Mouse (Mus musculus): Measurements from ENCODE around the gene Hyal1.

Hyal1 gene

DNA sequence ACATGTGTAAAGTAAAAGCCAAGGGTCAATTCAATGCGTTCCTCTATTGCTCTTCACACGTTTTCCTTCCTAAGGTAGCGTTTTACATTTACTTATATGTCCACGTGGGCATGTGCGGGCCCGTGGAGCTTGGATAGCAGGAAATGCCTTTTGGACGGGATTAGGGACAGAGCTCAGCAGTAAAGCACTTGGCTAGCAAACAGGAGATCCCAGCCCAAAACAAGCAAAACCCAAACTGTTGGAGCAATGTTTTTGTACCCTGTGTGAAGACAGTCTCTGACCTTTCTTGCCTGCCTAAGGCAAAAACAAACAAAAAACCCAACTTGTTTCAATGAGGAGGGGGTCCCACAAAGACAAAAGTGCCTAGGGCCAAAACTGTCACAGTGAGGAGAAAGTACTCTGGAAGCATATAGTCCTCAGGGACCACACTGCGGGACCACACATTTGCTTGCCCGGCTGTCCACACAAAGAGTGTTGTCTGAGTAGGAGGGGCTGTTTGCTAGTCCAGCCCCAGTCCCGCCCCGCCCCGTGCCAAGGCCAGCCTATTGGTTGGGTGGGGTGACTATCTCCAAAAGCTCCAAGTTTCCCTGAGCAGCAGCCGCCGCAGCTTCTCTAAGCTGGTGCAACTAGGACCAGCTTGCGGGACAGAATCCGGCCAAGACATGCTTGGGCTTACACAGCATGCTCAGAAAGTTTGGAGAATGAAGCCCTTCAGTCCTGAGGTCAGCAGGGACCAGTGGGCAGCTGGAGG, at the start of gene Hyal1:
Hyal1 (plus strand) TSS at position 571 of the 751 bp plus-strand sequence.
- DNase-seq (ENCODE audit: low spot score in 2 of 2) = no peak

DNA sequence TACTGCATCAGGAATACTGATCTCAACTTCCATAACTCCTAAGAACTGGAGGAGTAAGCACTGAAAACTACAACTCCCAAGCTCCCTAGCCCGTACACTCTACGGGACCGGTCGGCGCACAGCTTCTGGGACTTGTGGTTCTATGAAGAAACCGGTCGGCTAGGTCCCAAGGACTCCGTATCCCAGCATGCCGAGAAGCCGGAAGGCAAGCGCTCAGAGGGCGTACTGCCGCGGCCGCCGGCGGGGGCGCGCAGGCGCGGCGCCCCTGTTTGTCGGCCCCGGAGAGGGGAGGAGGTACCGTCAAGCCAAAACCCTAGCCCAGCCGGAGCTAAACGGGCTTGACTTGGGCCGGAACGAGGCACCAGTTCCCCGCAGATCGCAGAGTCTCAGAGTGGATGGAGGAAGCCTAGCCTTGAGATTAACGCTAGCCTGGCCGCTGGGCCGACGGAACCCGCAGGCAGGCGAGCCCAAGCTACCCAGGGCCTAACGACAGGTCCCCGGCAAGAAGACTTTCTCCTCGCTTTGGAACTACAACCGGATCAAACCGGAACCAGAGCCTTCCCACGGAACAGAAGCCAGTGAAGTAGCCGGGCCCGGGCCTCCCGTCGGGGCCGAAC, 42.8 kb upstream of the Hyal1 start, which contains the start of gene Tmem115:
Tmem115 (plus strand) TSS at position 155 of the 617 bp plus-strand sequence.
- peak; percentile 94 to 96 for DNase-seq (ENCODE audit: low spot score in 2 of 2)

DNA sequence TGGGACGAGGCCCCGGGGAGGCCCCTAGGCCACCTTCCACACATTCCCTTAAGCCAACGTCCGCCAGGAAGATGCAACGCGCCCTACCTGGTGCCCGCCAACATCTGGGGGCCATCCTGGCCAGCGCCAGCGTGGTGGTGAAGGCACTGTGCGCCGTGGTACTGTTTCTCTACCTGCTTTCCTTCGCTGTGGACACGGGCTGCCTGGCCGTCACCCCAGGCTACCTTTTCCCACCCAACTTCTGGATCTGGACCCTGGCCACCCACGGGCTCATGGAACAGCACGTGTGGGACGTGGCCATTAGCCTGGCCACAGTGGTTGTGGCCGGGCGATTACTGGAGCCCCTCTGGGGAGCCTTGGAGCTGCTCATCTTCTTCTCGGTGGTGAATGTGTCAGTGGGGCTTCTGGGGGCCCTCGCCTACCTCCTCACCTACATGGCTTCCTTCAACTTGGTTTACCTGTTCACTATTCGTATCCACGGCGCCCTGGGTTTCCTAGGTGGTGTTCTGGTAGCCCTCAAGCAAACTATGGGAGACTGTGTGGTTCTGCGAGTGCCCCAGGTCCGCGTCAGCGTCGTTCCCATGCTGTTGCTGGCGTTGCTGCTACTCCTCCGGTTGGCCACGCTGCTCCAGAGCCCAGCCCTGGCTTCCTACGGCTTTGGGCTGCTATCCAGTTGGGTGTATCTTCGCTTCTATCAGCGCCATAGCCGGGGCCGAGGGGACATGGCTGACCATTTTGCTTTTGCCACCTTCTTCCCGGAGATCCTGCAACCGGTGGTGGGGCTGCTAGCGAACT, 42.1 kb upstream of the Hyal1 start:
- DNase-seq (ENCODE audit: low spot score in 2 of 2) = no peak

- DNase-seq (ENCODE audit: low spot score in 2 of 2) = no peak
Measured at GRCm38 (mm10) chr9:107538231-107538630, 38.5 kb upstream of the Hyal1 start.

GRCm38 (mm10) chr9:107538711-107539110, 38.0 kb upstream of the Hyal1 start:
- DNase-seq (ENCODE audit: low spot score in 2 of 2) = no peak

DNA sequence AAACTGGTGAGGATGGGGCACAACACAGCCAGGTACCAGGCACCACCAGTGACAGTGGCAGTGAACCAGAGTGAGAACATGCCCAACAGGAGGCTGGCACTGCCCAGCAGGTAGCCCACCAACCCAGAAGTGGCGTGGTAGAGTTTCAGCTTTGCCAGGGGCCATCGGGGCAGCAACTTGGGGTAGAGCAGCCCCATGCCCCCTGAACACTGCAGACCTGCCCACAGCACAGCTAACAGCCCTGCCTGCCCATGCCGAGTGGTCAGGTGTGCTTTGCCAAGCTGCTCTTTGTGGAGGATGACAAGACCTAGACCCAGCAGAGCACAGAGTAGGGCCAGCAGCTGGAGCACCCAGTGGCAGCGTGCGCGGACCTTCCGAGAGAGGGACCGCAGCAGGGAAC, 36.8 kb upstream of the Hyal1 start:
- no peak for DNase-seq (ENCODE audit: low spot score in 2 of 2)

GRCm38 (mm10) chr9:107540420-107540819, 36.3 kb upstream of the Hyal1 start:
- no peak for DNase-seq (ENCODE audit: low spot score in 2 of 2)

GRCm38 (mm10) chr9:107541005-107541404, 35.7 kb upstream of the Hyal1 start:
- no peak for DNase-seq (ENCODE audit: low spot score in 2 of 2)

GRCm38 (mm10) chr9:107541474-107542351, 35.0 kb upstream of the Hyal1 start, which contains the start of the genes Cyb561d2 and Nprl2:
Gene Cyb561d2, minus strand, starts transcription at chr9:107542193.
Gene Nprl2, plus strand, starts transcription at chr9:107542226.
- peak; percentile 87 to 94 for DNase-seq (ENCODE audit: low spot score in 2 of 2)

DNA sequence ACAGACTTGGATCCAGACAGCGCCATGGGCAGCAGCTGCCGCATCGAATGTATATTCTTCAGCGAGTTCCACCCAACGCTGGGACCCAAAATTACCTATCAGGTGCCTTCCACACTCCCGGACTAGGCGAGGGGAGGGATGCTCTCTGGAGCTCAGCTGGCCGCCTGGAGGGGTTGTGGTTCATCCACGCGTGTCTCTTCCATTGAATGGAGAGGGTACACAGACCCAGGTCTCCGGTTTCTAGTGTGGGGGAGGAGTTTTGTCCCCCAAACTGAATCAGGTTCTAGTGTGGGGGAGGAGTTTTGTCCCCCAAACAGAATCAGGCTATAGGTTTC, 34.4 kb upstream of the Hyal1 start:
- no peak for DNase-seq (ENCODE audit: low spot score in 2 of 2)

- no peak for DNase-seq (ENCODE audit: low spot score in 2 of 2)
Measured at GRCm38 (mm10) chr9:107542721-107543120, 34.0 kb upstream of the Hyal1 start.

DNA sequence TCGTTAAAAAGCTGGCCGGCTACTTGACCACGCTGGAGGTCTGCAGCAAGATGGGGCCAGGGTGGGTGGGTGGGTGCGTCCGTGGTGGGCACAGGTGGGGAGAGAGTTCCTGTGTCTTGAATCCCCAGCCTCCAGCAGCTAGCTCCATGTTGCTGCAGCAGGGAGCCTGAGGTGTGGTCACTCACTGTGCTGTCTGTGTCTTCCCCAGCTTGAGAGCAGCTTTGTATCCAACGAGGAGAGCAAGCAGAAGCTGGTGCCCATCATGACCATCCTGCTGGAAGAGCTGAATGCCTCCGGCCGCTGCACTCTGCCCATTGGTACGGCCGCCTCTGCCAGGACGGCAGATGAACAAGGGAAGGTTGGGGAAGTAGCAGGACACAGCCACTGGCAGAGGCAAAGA, 33.4 kb upstream of the Hyal1 start:
- no peak for DNase-seq (ENCODE audit: low spot score in 2 of 2)

GRCm38 (mm10) chr9:107544196-107544700, 32.5 kb upstream of the Hyal1 start:
- no peak for DNase-seq (ENCODE audit: low spot score in 2 of 2)

DNA sequence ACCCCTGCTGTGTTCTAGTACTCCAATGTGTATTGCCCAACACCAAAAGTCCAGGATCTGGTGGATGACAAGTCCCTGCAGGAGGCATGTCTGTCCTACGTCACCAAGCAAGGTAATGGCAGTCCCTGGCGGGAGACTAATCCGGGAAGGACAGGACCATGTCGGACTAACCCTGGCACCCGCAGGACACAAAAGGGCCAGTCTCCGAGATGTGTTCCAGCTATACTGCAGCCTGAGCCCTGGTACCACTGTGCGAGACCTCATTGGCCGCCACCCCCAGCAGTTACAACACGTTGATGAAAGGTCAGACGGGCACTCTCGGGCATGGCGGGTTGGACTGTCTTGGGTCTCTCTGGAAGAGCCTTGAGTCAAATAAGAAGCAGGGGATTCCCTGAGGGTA, 32.0 kb upstream of the Hyal1 start:
- no peak for DNase-seq (ENCODE audit: low spot score in 2 of 2)

DNA sequence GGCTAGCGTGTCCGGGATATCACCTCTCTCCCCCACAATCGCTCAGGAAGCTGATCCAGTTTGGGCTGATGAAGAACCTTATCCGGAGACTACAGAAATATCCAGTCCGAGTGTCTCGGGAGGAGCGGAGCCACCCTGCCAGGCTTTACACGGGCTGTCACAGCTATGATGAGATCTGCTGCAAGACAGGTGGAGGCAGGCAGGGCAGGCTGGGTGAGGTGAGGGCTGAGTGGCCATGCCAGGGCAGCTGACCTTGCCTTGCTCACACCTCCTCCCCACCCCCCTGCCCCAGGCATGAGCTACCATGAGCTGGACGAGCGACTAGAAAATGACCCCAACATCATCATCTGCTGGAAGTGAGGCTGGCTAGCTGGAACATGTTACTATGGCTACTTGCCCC, 31.5 kb upstream of the Hyal1 start:
- DNase-seq (ENCODE audit: low spot score in 2 of 2) = no peak

DNA sequence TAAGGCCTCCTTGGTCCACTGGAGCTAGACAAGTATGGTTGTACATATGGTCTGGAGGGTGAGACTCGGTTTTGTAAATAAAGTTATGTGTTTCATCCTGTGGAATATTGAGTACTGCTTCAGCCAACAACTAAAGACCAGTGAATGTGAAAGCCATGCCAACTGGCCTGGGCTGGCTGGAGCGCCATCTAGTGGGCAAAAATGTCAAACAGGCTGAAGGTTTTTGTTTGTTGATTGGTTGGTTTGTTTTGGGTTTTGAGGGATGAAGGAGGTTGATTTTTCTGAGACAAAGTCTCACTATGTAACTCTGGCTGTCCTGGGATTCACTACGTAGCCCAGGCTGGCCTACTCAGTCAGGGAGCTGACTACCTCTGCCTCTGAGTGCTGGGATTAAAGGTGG, 31.1 kb upstream of the Hyal1 start:
- peak in 1 of 2 experiments; percentile 74 for DNase-seq (ENCODE audit: low spot score in 2 of 2)

DNA sequence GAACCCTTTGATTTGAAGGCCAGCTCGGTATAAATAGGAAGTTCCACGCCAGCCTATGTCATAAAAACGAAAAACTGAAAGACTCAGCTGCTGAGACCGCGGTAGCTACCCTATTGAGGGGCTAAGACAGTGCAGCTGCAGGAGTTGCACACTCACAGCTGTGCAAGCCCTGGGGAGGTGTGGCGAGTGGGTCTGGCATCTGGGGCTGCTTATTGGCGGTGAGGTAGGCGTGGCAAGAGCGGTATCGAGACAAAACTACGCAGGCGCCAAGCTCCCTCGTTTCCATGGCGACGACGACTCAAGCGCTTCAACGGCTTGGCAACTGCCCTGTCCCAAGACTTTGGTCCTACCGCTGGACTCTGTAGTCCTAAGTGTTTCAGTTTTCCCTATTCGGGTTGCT, 29.7 kb upstream of the Hyal1 start, which contains the start of gene Zmynd10:
Zmynd10 (plus strand) TSS at position 273 of the 400 bp plus-strand sequence.
- peak; percentile 81 to 90 for DNase-seq (ENCODE audit: low spot score in 2 of 2)

DNA sequence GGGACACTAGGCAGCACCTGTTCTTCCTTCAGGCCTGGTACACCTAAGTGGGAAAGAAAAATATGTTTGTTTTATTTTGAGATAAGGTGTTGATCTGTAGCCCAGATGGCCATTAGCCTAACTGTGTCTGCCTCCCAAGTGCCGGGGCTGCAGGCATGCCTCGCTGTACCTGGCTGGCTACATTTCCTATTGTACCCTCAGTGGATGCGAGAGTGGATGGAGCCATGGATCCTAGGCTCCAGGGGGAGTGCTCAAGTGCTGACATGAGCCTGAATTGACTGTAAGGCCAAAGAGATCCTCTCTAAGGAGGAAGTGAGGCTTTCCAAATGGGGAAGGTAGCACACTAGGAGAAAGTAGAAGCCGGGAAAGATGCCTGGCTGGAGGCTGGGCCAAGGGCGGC, 28.8 kb upstream of the Hyal1 start:
- DNase-seq (ENCODE audit: low spot score in 2 of 2) = no peak

DNA sequence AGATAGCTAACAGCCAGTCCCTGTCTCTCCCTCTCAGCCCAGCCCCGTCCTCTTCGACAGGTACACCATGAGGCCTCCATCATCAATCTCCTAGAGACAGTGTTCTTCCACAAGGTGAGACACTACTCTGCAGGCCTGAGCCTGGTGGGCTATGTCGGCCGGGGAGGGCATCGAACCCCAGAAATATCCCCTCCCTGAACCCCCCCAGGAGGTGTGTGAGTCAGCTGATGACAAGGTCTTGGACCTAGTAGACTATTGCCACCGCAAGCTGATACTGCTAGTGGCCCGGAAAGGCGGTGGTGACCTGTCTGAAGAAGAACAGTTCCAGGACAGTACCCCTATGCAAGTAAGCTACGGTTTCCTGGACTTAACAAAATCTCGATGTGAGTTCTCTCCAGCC, 27.9 kb upstream of the Hyal1 start:
- DNase-seq (ENCODE audit: low spot score in 2 of 2) = no peak

GRCm38 (mm10) chr9:107549297-107550074, 27.2 kb upstream of the Hyal1 start:
- DNase-seq (ENCODE audit: low spot score in 2 of 2) = no peak

All from left cerebral cortex, adult 9 months (tissue).